Mouse (Mus musculus): ENCODE measurements around the gene Grin3a. TPM values are rescaled to one million over a fixed set of nuclear protein-coding genes. Genes with fewer than 3 reads are reported as not detected.
A peak's percentile ranks its signal among the peaks of the same experiment; 100 is the strongest.

Grin3a gene
- 0.01 and 0.02 TPM in 2 replicates for polyA plus RNA-seq (2015; fragmentation: Nextera tagmentation; extraction: Ambion mirVana)

GRCm38 (mm10) chr4:49845612-49845985 lies at the start of gene Grin3a:
Grin3a (minus strand) TSS chr4:49845744.
- Histone ChIP-seq H3K36me3 (ENCODE audit: control insufficient read depth, insufficient read depth) (no peaks in the 10 kb centered on the region), H3K4me2 (ENCODE audit: low read depth, low read length) (peak within 1 kb of the TSS; percentile 16), H3K27ac (ENCODE audit: low read length) (no peak within 1 kb of the TSS), H3K4me3 (ENCODE audit: low read depth, low read length) (peak within 1 kb of the TSS; percentile 29), H3K9me3 (replicated peaks; ENCODE audit: control insufficient read depth, low read length) (no peaks in the 10 kb centered on the region), H3K9ac (ENCODE audit: low read depth, low read length) (no peak within 1 kb of the TSS), H3K27me3 (ENCODE audit: control insufficient read depth, insufficient read depth, low read depth, low read length) (peaks cover 28% of the 10 kb centered on the region), H3K4me1 (ENCODE audit: control insufficient read depth, low read depth, low read length) (no peaks in the 10 kb centered on the region)
- peak; percentile 37; the same call in 1 of the 2 replicates for ATAC-seq (ENCODE audit: low read depth)
- WGBS (ENCODE audit: insufficient replicate concordance) = under 1% methylated on average over 25 of the region's 25 CpGs

- Histone ChIP-seq H3K36me3 (ENCODE audit: control insufficient read depth, insufficient read depth) (no peaks in the 10 kb centered on the region), H3K9me3 (replicated peaks; ENCODE audit: control insufficient read depth, low read length) (no peaks in the 10 kb centered on the region), H3K4me3 (ENCODE audit: low read depth, low read length) (no peak overlapping the region), H3K4me1 (ENCODE audit: control insufficient read depth, low read depth, low read length) (no peaks in the 10 kb centered on the region), H3K4me2 (ENCODE audit: low read depth, low read length) (no peak overlapping the region), H3K27ac (ENCODE audit: low read length) (no peak overlapping the region), H3K27me3 (ENCODE audit: control insufficient read depth, insufficient read depth, low read depth, low read length) (no peaks in the 10 kb centered on the region), H3K9ac (ENCODE audit: low read depth, low read length) (no peak overlapping the region)
- WGBS (ENCODE audit: insufficient replicate concordance) = 22% methylated on average over 4 of the region's 4 CpGs
- ATAC-seq (ENCODE audit: low read depth) = no peak
These were observed 46.3 kb upstream of the Grin3a start for GRCm38 (mm10) chr4:49891835-49892301.

GRCm38 (mm10) chr4:49877084-49877483 lies 31.5 kb upstream of the Grin3a start:
- Histone ChIP-seq H3K9me3 (replicated peaks; ENCODE audit: control insufficient read depth, low read length) (no peaks in the 10 kb centered on the region), H3K4me3 (ENCODE audit: low read depth, low read length) (no peak overlapping the region), H3K27me3 (ENCODE audit: control insufficient read depth, insufficient read depth, low read depth, low read length) (no peaks in the 10 kb centered on the region), H3K4me1 (ENCODE audit: control insufficient read depth, low read depth, low read length) (no peaks in the 10 kb centered on the region), H3K4me2 (ENCODE audit: low read depth, low read length) (no peak overlapping the region), H3K36me3 (ENCODE audit: control insufficient read depth, insufficient read depth) (no peaks in the 10 kb centered on the region), H3K27ac (ENCODE audit: low read length) (no peak overlapping the region), H3K9ac (ENCODE audit: low read depth, low read length) (no peak overlapping the region)
- 43% methylated on average over 3 of the region's 3 CpGs for WGBS (ENCODE audit: insufficient replicate concordance)
- no peak for ATAC-seq (ENCODE audit: low read depth)

- no peak overlapping the region for H3K4me2 ChIP-seq (ENCODE audit: low read depth, low read length)
- H3K9ac ChIP-seq (ENCODE audit: low read depth, low read length) = no peak overlapping the region
- 76% methylated on average over 2 of the region's 2 CpGs for whole genome bisulfite sequencing (ENCODE audit: insufficient replicate concordance)
- H3K4me3 ChIP-seq (ENCODE audit: low read depth, low read length) = no peak overlapping the region
- ATAC-seq (ENCODE audit: low read depth) = no peak
- no peaks in the 10 kb centered on the region for H3K27me3 ChIP-seq (ENCODE audit: control insufficient read depth, insufficient read depth, low read depth, low read length)
- no peaks in the 10 kb centered on the region for H3K9me3 ChIP-seq (replicated peaks; ENCODE audit: control insufficient read depth, low read length)
- H3K36me3 ChIP-seq (ENCODE audit: control insufficient read depth, insufficient read depth) = no peaks in the 10 kb centered on the region
- no peaks in the 10 kb centered on the region for H3K4me1 ChIP-seq (ENCODE audit: control insufficient read depth, low read depth, low read length)
- no peak overlapping the region for H3K27ac ChIP-seq (ENCODE audit: low read length)
These were observed 15.1 kb upstream of the Grin3a start for GRCm38 (mm10) chr4:49860611-49861010.

- Histone ChIP-seq H3K4me1 (ENCODE audit: control insufficient read depth, low read depth, low read length) (no peaks in the 10 kb centered on the region), H3K4me2 (ENCODE audit: low read depth, low read length) (peak overlapping the region; percentile 16), H3K27ac (ENCODE audit: low read length) (no peak overlapping the region), H3K27me3 (ENCODE audit: control insufficient read depth, insufficient read depth, low read depth, low read length) (peaks cover 28% of the 10 kb centered on the region), H3K9me3 (replicated peaks; ENCODE audit: control insufficient read depth, low read length) (no peaks in the 10 kb centered on the region), H3K36me3 (ENCODE audit: control insufficient read depth, insufficient read depth) (no peaks in the 10 kb centered on the region), H3K4me3 (ENCODE audit: low read depth, low read length) (peak overlapping the region; percentile 29), H3K9ac (ENCODE audit: low read depth, low read length) (no peak overlapping the region)
- no peak for ATAC-seq (ENCODE audit: low read depth)
- WGBS (ENCODE audit: insufficient replicate concordance) = 1% methylated on average over 63 of the region's 63 CpGs
These were observed 524 bp downstream of the Grin3a start for GRCm38 (mm10) chr4:49844828-49845611.

- 5% methylated on average over 32 of the region's 33 CpGs for WGBS (ENCODE audit: insufficient replicate concordance)
- H3K27ac ChIP-seq (ENCODE audit: low read length) = no peak overlapping the region
- H3K9me3 ChIP-seq (replicated peaks; ENCODE audit: control insufficient read depth, low read length) = no peaks in the 10 kb centered on the region
- no peak overlapping the region for H3K4me2 ChIP-seq (ENCODE audit: low read depth, low read length)
- H3K27me3 ChIP-seq (ENCODE audit: control insufficient read depth, insufficient read depth, low read depth, low read length) = peaks cover 28% of the 10 kb centered on the region
- H3K4me1 ChIP-seq (ENCODE audit: control insufficient read depth, low read depth, low read length) = no peaks in the 10 kb centered on the region
- no peak for ATAC-seq (ENCODE audit: low read depth)
- H3K4me3 ChIP-seq (ENCODE audit: low read depth, low read length) = no peak overlapping the region
- H3K36me3 ChIP-seq (ENCODE audit: control insufficient read depth, insufficient read depth) = no peaks in the 10 kb centered on the region
- H3K9ac ChIP-seq (ENCODE audit: low read depth, low read length) = no peak overlapping the region
These were observed 1.2 kb downstream of the Grin3a start for GRCm38 (mm10) chr4:49844274-49844827.

- no peak overlapping the region for H3K4me3 ChIP-seq (ENCODE audit: low read depth, low read length)
- no peaks in the 10 kb centered on the region for H3K36me3 ChIP-seq (ENCODE audit: control insufficient read depth, insufficient read depth)
- ATAC-seq (ENCODE audit: low read depth) = no peak
- 13% methylated on average over 6 of the region's 6 CpGs for WGBS (ENCODE audit: insufficient replicate concordance)
- H3K27ac ChIP-seq (ENCODE audit: low read length) = no peak overlapping the region
- peaks cover 28% of the 10 kb centered on the region for H3K27me3 ChIP-seq (ENCODE audit: control insufficient read depth, insufficient read depth, low read depth, low read length)
- H3K4me2 ChIP-seq (ENCODE audit: low read depth, low read length) = no peak overlapping the region
- no peak overlapping the region for H3K9ac ChIP-seq (ENCODE audit: low read depth, low read length)
- no peaks in the 10 kb centered on the region for H3K4me1 ChIP-seq (ENCODE audit: control insufficient read depth, low read depth, low read length)
- H3K9me3 ChIP-seq (replicated peaks; ENCODE audit: control insufficient read depth, low read length) = no peaks in the 10 kb centered on the region
These were observed 1.8 kb downstream of the Grin3a start for GRCm38 (mm10) chr4:49843787-49844186.

GRCm38 (mm10) chr4:49832035-49832434 lies 13.5 kb downstream of the Grin3a start:
- no peaks in the 10 kb centered on the region for H3K9me3 ChIP-seq (replicated peaks; ENCODE audit: control insufficient read depth, low read length)
- no peaks in the 10 kb centered on the region for H3K36me3 ChIP-seq (ENCODE audit: control insufficient read depth, insufficient read depth)
- no peaks in the 10 kb centered on the region for H3K27me3 ChIP-seq (ENCODE audit: control insufficient read depth, insufficient read depth, low read depth, low read length)
- H3K4me2 ChIP-seq (ENCODE audit: low read depth, low read length) = no peak overlapping the region
- no peaks in the 10 kb centered on the region for H3K4me1 ChIP-seq (ENCODE audit: control insufficient read depth, low read depth, low read length)
- H3K27ac ChIP-seq (ENCODE audit: low read length) = no peak overlapping the region
- H3K9ac ChIP-seq (ENCODE audit: low read depth, low read length) = no peak overlapping the region
- H3K4me3 ChIP-seq (ENCODE audit: low read depth, low read length) = no peak overlapping the region
- no peak for ATAC-seq (ENCODE audit: low read depth)

GRCm38 (mm10) chr4:49813852-49814251 lies 31.7 kb downstream of the Grin3a start:
- Histone ChIP-seq H3K9me3 (replicated peaks; ENCODE audit: control insufficient read depth, low read length) (no peaks in the 10 kb centered on the region), H3K27ac (ENCODE audit: low read length) (no peak overlapping the region), H3K4me2 (ENCODE audit: low read depth, low read length) (no peak overlapping the region), H3K36me3 (ENCODE audit: control insufficient read depth, insufficient read depth) (no peaks in the 10 kb centered on the region), H3K4me1 (ENCODE audit: control insufficient read depth, low read depth, low read length) (no peaks in the 10 kb centered on the region), H3K27me3 (ENCODE audit: control insufficient read depth, insufficient read depth, low read depth, low read length) (no peaks in the 10 kb centered on the region), H3K4me3 (ENCODE audit: low read depth, low read length) (no peak overlapping the region), H3K9ac (ENCODE audit: low read depth, low read length) (no peak overlapping the region)
- ATAC-seq (ENCODE audit: low read depth) = no peak
- 58% methylated on average over 3 of the region's 3 CpGs for WGBS (ENCODE audit: insufficient replicate concordance)

All from liver, embryonic 16.5 days (tissue).